Mouse (Mus musculus) neural tube, embryonic 14.5 days (tissue): ENCODE measurements around the gene Col6a4. TPM values are rescaled to one million over a fixed set of nuclear protein-coding genes. Genes with fewer than 3 reads are reported as not detected.

Experiments used
- ATAC-seq: fragments of 200-750 bp; cut with Nextera tagmentation; 2 replicates; pipeline ENCODE4 v1.8.0; 2017; ENCODE audit warnings: low read depth, mild to moderate bottlenecking, moderate TSS enrichment, moderate library complexity
- H3K27ac ChIP-seq: fragments of 300-500 bp; sonication (generic); 2 replicates; pipeline ENCODE4 v1.5.1; 2014; ENCODE audit warnings: low read depth, mild to moderate bottlenecking, control low read depth, low read length, moderate library complexity, mixed read lengths
- H3K27me3 ChIP-seq: fragments of 300-500 bp; sonication (generic); 2 replicates; pipeline ENCODE4 v1.6.1; 2014; ENCODE audit warnings: low read length; ENCODE audit not compliant: control insufficient read depth, insufficient read depth
- H3K36me3 ChIP-seq: fragments of 300-500 bp; sonication (generic); 2 replicates; pipeline ENCODE4 v1.6.1; 2014; ENCODE audit warnings: low read length, mixed read lengths; ENCODE audit not compliant: control insufficient read depth, insufficient read depth
- H3K4me1 ChIP-seq: fragments of 300-500 bp; sonication (generic); 2 replicates; pipeline ENCODE4 v1.6.1; 2014; ENCODE audit warnings: low read length; ENCODE audit not compliant: control insufficient read depth, insufficient read depth
- H3K4me2 ChIP-seq: fragments of 300-500 bp; sonication (generic); 2 replicates; pipeline ENCODE4 v1.6.1; 2014; ENCODE audit warnings: mild to moderate bottlenecking, low read depth, low read length, control low read depth
- H3K4me3 ChIP-seq: fragments of 300-500 bp; sonication (generic); 2 replicates; pipeline ENCODE4 v1.5.1; 2014; ENCODE audit warnings: low read depth, low read length, control low read depth, mixed read lengths
- H3K9ac ChIP-seq: fragments of 300-500 bp; sonication (generic); replicated peaks from 2 replicates; pipeline ENCODE4 v1.6.1; 2014; ENCODE audit warnings: low read depth, mild to moderate bottlenecking, control low read depth, low read length, mixed read lengths
- H3K9me3 ChIP-seq: fragments of 300-500 bp; sonication (generic); 2 replicates; pipeline ENCODE4 v1.6.1; 2016; ENCODE audit warnings: low read length; ENCODE audit not compliant: control insufficient read depth
- WGBS: fragments of 180-500 bp; shearing (Covaris S2); extraction: QIAGEN DNeasy Blood & Tissue Kit; methylation state at CpG from one replicate; pipeline ENCODE4 v1.1.7; 2014; 5-methylcytosine and 5-hydroxymethylcytosine counted together
- polyA plus RNA-seq: library from polyadenylated mRNA; unstranded; fragments of >200 nt; fragmentation: Nextera tagmentation; extraction: Ambion mirVana; gene quantifications from 2 replicates; pipeline ENCODE4 v1.2.1, GENCODE M21; 2014

The Col6a4 gene
- polyA plus RNA-seq, 1 experiment from 2014 or later: 0.40 TPM

GRCm38 (mm10) chr9:106081528-106081927 lies 15.1 kb downstream of the Col6a4 start:
- no peaks in the 10 kb centered on the region for H3K4me1 ChIP-seq
- no peaks in the 10 kb centered on the region for H3K27me3 ChIP-seq
- no peak overlapping the region for H3K27ac ChIP-seq
- no peak overlapping the region for H3K9ac ChIP-seq
- H3K36me3 ChIP-seq: no peaks in the 10 kb centered on the region
- no peaks in the 10 kb centered on the region for H3K9me3 ChIP-seq
- H3K4me2 ChIP-seq: no peak overlapping the region
- H3K4me3 ChIP-seq: no peak overlapping the region
- no peak for ATAC-seq
- 91% methylated on average over 5 of the region's 5 CpGs for WGBS

GRCm38 (mm10) chr9:106080261-106081033 lies 16.1 kb downstream of the Col6a4 start:
- Histone ChIP-seq H3K27ac (no peak overlapping the region), H3K9ac (no peak overlapping the region), H3K27me3 (no peaks in the 10 kb centered on the region), H3K9me3 (no peaks in the 10 kb centered on the region), H3K4me1 (no peaks in the 10 kb centered on the region), H3K4me2 (no peak overlapping the region), H3K4me3 (no peak overlapping the region), H3K36me3 (no peaks in the 10 kb centered on the region)
- ATAC-seq: no peak
- WGBS: 59% methylated on average over 12 of the region's 12 CpGs

- no peaks in the 10 kb centered on the region for H3K27me3 ChIP-seq
- WGBS: 89% methylated on average over 3 of the region's 3 CpGs
- ATAC-seq: no peak
Observed at GRCm38 (mm10) chr9:106077953-106078352, 18.6 kb downstream of the Col6a4 start.

GRCm38 (mm10) chr9:106076234-106076633 lies 20.3 kb downstream of the Col6a4 start:
- ATAC-seq: no peak
- H3K4me2 ChIP-seq: no peak overlapping the region

More at GRCm38 (mm10) chr9:106077953-106078352, 18.6 kb downstream of the Col6a4 start:
- no peak overlapping the region for H3K27ac ChIP-seq
- no peaks in the 10 kb centered on the region for H3K36me3 ChIP-seq
- H3K9me3 ChIP-seq: no peaks in the 10 kb centered on the region
- H3K4me3 ChIP-seq: no peak overlapping the region
- no peak overlapping the region for H3K9ac ChIP-seq
- no peaks in the 10 kb centered on the region for H3K4me1 ChIP-seq
- H3K4me2 ChIP-seq: no peak overlapping the region

GRCm38 (mm10) chr9:106073956-106074355 lies 22.6 kb downstream of the Col6a4 start:
- Histone ChIP-seq H3K4me1 (no peaks in the 10 kb centered on the region), H3K27ac (no peak overlapping the region), H3K36me3 (no peaks in the 10 kb centered on the region), H3K27me3 (no peaks in the 10 kb centered on the region), H3K9ac (no peak overlapping the region), H3K9me3 (no peaks in the 10 kb centered on the region), H3K4me2 (no peak overlapping the region), H3K4me3 (no peak overlapping the region)
- WGBS: 82% methylated on average over 4 of the region's 4 CpGs
- ATAC-seq: no peak

More at GRCm38 (mm10) chr9:106076234-106076633, 20.3 kb downstream of the Col6a4 start:
- H3K9me3 ChIP-seq: no peaks in the 10 kb centered on the region
- H3K36me3 ChIP-seq: no peaks in the 10 kb centered on the region
- H3K4me1 ChIP-seq: no peaks in the 10 kb centered on the region
- no peak overlapping the region for H3K27ac ChIP-seq
- no peaks in the 10 kb centered on the region for H3K27me3 ChIP-seq
- no peak overlapping the region for H3K9ac ChIP-seq
- 83% methylated on average over 5 of the region's 5 CpGs for WGBS
- no peak overlapping the region for H3K4me3 ChIP-seq

GRCm38 (mm10) chr9:106071651-106072050 lies 24.9 kb downstream of the Col6a4 start:
- H3K27me3 ChIP-seq: no peaks in the 10 kb centered on the region
- ATAC-seq: no peak
- no peaks in the 10 kb centered on the region for H3K9me3 ChIP-seq
- H3K9ac ChIP-seq: no peak overlapping the region
- no peak overlapping the region for H3K4me3 ChIP-seq
- no peaks in the 10 kb centered on the region for H3K36me3 ChIP-seq
- no peak overlapping the region for H3K4me2 ChIP-seq
- 77% methylated on average over 6 of the region's 6 CpGs for WGBS
- H3K27ac ChIP-seq: no peak overlapping the region
- H3K4me1 ChIP-seq: no peaks in the 10 kb centered on the region

- Histone ChIP-seq H3K4me1 (no peaks in the 10 kb centered on the region), H3K27ac (no peak overlapping the region), H3K4me2 (no peak overlapping the region), H3K9ac (no peak overlapping the region), H3K9me3 (no peaks in the 10 kb centered on the region), H3K4me3 (no peak overlapping the region), H3K36me3 (no peaks in the 10 kb centered on the region), H3K27me3 (no peaks in the 10 kb centered on the region)
- ATAC-seq: no peak
- WGBS: 92% methylated on average over 4 of the region's 4 CpGs
Observed at GRCm38 (mm10) chr9:106053446-106053845, 43.1 kb downstream of the Col6a4 start.

- no peak overlapping the region for H3K9ac ChIP-seq
- no peaks in the 10 kb centered on the region for H3K27me3 ChIP-seq
- no peak overlapping the region for H3K4me2 ChIP-seq
- no peak overlapping the region for H3K27ac ChIP-seq
- no peaks in the 10 kb centered on the region for H3K9me3 ChIP-seq
- no peak for ATAC-seq
- H3K36me3 ChIP-seq: no peaks in the 10 kb centered on the region
- H3K4me3 ChIP-seq: no peak overlapping the region
- 77% methylated on average over 9 of the region's 9 CpGs for WGBS
- no peaks in the 10 kb centered on the region for H3K4me1 ChIP-seq
Observed at GRCm38 (mm10) chr9:106043921-106044503, 52.6 kb downstream of the Col6a4 start.

- Histone ChIP-seq H3K4me1 (no peaks in the 10 kb centered on the region), H3K27ac (no peak overlapping the region), H3K4me3 (no peak overlapping the region), H3K27me3 (no peaks in the 10 kb centered on the region), H3K36me3 (no peaks in the 10 kb centered on the region), H3K9me3 (no peaks in the 10 kb centered on the region), H3K4me2 (no peak overlapping the region), H3K9ac (no peak overlapping the region)
- 78% methylated on average over 8 of the region's 8 CpGs for WGBS
- no peak for ATAC-seq
Observed at GRCm38 (mm10) chr9:106039915-106040659, 56.5 kb downstream of the Col6a4 start.
